Mouse (Mus musculus) lung, embryonic 14.5 days (tissue): Measurements from ENCODE around the gene Sprr1b. TPM values are rescaled to one million over a fixed set of nuclear protein-coding genes. Genes with fewer than 3 reads are reported as not detected.
"Not testable (repeated sequence)": the region's sequence is repeated elsewhere in the genome, so short reads cannot be mapped to it uniquely, and the experiment has no call there.

Experiments used
- ATAC-seq: fragments of 200-750 bp; cut with Nextera tagmentation; 2 replicates; pipeline ENCODE4 v1.8.0; 2017; ENCODE audit warnings: mild to moderate bottlenecking, moderate TSS enrichment, moderate library complexity; ENCODE audit not compliant: insufficient read depth
- DNase-seq: peaks from one replicate; pipeline ENCODE4 v3.0.0-alpha.2; 2015
- H3K27ac ChIP-seq: fragments of 300-500 bp; sonication (generic); 2 replicates; pipeline ENCODE4 v1.5.1; 2014; ENCODE audit warnings: low read depth, mild to moderate bottlenecking, moderate library complexity
- H3K27me3 ChIP-seq: fragments of 300-500 bp; sonication (generic); 2 replicates; pipeline ENCODE4 v1.6.1; 2014; ENCODE audit warnings: low read length, control low read depth; ENCODE audit not compliant: insufficient read depth
- H3K36me3 ChIP-seq: fragments of 300-500 bp; sonication (generic); 2 replicates; pipeline ENCODE4 v1.6.1; 2014; ENCODE audit warnings: control low read depth; ENCODE audit not compliant: insufficient read depth
- H3K4me1 ChIP-seq: fragments of 300-500 bp; sonication (generic); 2 replicates; pipeline ENCODE4 v1.6.1; 2014; ENCODE audit warnings: antibody characterized with exemption, control low read depth; ENCODE audit not compliant: insufficient read depth
- H3K4me2 ChIP-seq: fragments of 300-500 bp; sonication (generic); 2 replicates; pipeline ENCODE4 v1.6.1; 2014; ENCODE audit warnings: mild to moderate bottlenecking
- H3K4me3 ChIP-seq: fragments of 300-500 bp; sonication (generic); 2 replicates; pipeline ENCODE4 v1.5.1; 2014; ENCODE audit warnings: low read depth, low read length
- H3K9ac ChIP-seq: fragments of 300-500 bp; sonication (generic); 2 replicates; pipeline ENCODE4 v1.6.1; 2014
- H3K9me3 ChIP-seq: fragments of 300-500 bp; sonication (generic); 2 replicates; pipeline ENCODE4 v1.6.1; 2016; ENCODE audit warnings: low read depth, low read length, control low read depth
- CTCF ChIP-seq: IDR thresholded peaks from 2 replicates; pipeline ENCODE4 v1.5.1; 2016; ENCODE audit warnings: antibody characterized with exemption, low read depth
- WGBS: fragments of 180-500 bp; shearing (Covaris S2); extraction: QIAGEN DNeasy Blood & Tissue Kit; methylation state at CpG from one replicate; pipeline ENCODE4 v1.1.7; 2014; 5-methylcytosine and 5-hydroxymethylcytosine counted together
- polyA plus RNA-seq: library from polyadenylated mRNA; unstranded; fragments of >200 nt; fragmentation: Nextera tagmentation; extraction: Ambion mirVana; gene quantifications from 2 replicates; pipeline ENCODE4 v1.2.1, GENCODE M21; 2014

The Sprr1b gene
- not detected in 2 replicates for polyA plus RNA-seq

GRCm38 (mm10) chr3:92438689-92439088 is at the start of gene Sprr1b:
Sprr1b (minus strand) TSS chr3:92438789.
- H3K4me3 ChIP-seq, result no peak within 1 kb of the TSS
- no peak within 1 kb of the TSS for H3K9ac ChIP-seq
- DNase-seq (no peak), ATAC-seq (no peak)
- no peaks in the 10 kb centered on the region for H3K9me3 ChIP-seq
- H3K36me3 ChIP-seq, result no peaks in the 10 kb centered on the region
- no peaks in the 10 kb centered on the region for H3K27me3 ChIP-seq
- no peaks in the 10 kb centered on the region for H3K4me1 ChIP-seq
- no peak within 1 kb of the TSS for H3K4me2 ChIP-seq
- no peak for TF ChIP-seq CTCF
- 90% methylated on average over 3 of the region's 3 CpGs for WGBS
- no peak within 1 kb of the TSS for H3K27ac ChIP-seq

GRCm38 (mm10) chr3:92486307-92486706 is 47.7 kb upstream of the Sprr1b start:
- Histone ChIP-seq H3K9ac (no peak overlapping the region), H3K27ac (no peak overlapping the region; the same call in 1 of the 2 replicates), H3K4me1 (no peaks in the 10 kb centered on the region), H3K9me3 (no peaks in the 10 kb centered on the region), H3K4me3 (no peak overlapping the region), H3K36me3 (no peaks in the 10 kb centered on the region), H3K27me3 (no peaks in the 10 kb centered on the region), H3K4me2 (no peak overlapping the region)
- no peak for ATAC-seq
- WGBS, result 21% methylated on average over 1 of the region's 1 CpGs
- TF ChIP-seq CTCF, result no peak
- peak; percentile 32 for DNase-seq

- H3K9ac ChIP-seq, result no peak within 1 kb of the TSS
- DNase-seq (no peak), ATAC-seq (no peak)
- H3K9me3 ChIP-seq, result no peaks in the 10 kb centered on the region
- no peaks in the 10 kb centered on the region for H3K36me3 ChIP-seq
- H3K4me3 ChIP-seq, result no peak within 1 kb of the TSS
- H3K27me3 ChIP-seq, result no peaks in the 10 kb centered on the region
- TF ChIP-seq CTCF, result no peak
- H3K4me2 ChIP-seq, result no peak within 1 kb of the TSS
- H3K4me1 ChIP-seq, result no peaks in the 10 kb centered on the region
- no peak within 1 kb of the TSS; the same call in 1 of the 2 replicates for H3K27ac ChIP-seq
Observed at GRCm38 (mm10) chr3:92485863-92486262, 47.3 kb upstream of the Sprr1b start, which contains the start of gene Sprr1a. Sprr1a (minus strand) TSS chr3:92485895.

DNA sequence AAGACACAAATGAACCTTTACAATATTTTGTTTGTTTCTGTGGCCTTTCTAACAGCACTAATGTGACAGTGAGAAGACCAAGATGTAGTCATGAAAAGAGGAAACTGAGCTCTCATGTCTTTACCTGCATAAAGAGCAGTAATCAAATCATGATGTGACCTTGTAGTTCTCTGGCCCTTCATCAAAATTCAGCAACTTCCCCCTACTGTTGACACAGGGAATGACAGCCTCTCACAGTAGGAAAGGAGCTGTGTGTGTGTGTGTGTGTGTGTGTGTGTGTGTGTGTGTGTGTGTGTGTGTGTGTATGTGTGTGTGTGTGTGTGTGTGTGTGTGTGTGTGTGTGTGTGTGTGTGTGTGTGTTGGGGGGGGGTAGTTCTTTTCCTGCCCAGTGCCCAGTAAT is 42.7 kb upstream of the Sprr1b start:
- H3K9me3 ChIP-seq, H3K4me2 ChIP-seq, DNase-seq, H3K27me3 ChIP-seq, H3K9ac ChIP-seq, H3K4me3 ChIP-seq, ATAC-seq, H3K36me3 ChIP-seq, H3K4me1 ChIP-seq, H3K27ac ChIP-seq: not testable (repeated sequence)
- peak; percentile 47 for TF ChIP-seq CTCF

DNA sequence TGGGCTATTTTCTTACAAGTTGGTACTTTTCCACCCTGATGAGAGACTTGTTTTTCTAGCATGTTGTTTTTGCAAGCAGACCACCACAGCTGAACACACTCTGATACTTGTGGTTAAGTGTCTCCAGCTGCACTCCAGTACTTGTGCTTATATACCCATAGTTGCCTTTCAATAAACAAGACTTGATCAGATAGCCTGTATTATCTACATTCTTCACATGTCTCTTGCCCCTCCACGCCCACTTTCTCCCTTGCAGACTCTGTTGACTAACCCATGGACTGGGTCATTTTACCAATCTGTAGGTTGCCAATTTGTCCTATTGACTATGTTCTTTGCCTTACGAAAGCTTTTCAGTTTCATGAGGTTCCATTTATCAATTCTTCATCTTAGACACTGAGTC is 31.5 kb upstream of the Sprr1b start:
- TF ChIP-seq CTCF, result no peak
- Histone ChIP-seq H3K4me1 (no peaks in the 10 kb centered on the region), H3K4me3 (no peak overlapping the region), H3K36me3 (no peaks in the 10 kb centered on the region), H3K27ac (no peak overlapping the region), H3K9ac (no peak overlapping the region), H3K9me3 (no peaks in the 10 kb centered on the region), H3K27me3 (no peaks in the 10 kb centered on the region), H3K4me2 (no peak overlapping the region)
- ATAC-seq (no peak), DNase-seq (no peak)
- WGBS, result 76% methylated on average over 2 of the region's 2 CpGs

DNA sequence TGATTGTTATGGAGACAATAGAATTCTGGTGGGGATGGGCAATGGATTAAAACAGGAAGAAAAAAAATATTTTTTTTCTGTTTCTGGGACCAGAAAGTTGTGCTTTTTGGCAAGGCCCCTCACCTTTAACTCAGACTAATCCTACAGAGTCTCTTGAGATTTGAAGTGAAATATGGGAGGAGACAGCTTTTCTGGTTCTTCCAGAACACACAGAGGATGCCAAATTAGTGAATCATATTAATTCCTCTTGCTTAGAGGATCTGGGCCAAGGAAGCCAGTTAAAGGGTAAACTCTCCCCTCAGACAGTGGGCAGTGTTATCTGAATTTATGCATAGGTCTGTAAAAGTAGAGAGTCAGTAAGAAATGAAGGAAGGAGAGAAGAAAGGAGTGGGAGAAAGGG is 28.8 kb upstream of the Sprr1b start:
- no peaks in the 10 kb centered on the region for H3K4me1 ChIP-seq
- ATAC-seq (no peak), DNase-seq (no peak)
- no peaks in the 10 kb centered on the region for H3K9me3 ChIP-seq
- no peak overlapping the region for H3K4me2 ChIP-seq
- no peak overlapping the region for H3K9ac ChIP-seq
- no peak overlapping the region for H3K27ac ChIP-seq
- no peaks in the 10 kb centered on the region for H3K27me3 ChIP-seq
- no peak overlapping the region for H3K4me3 ChIP-seq
- no peak for TF ChIP-seq CTCF
- H3K36me3 ChIP-seq, result no peaks in the 10 kb centered on the region

DNA sequence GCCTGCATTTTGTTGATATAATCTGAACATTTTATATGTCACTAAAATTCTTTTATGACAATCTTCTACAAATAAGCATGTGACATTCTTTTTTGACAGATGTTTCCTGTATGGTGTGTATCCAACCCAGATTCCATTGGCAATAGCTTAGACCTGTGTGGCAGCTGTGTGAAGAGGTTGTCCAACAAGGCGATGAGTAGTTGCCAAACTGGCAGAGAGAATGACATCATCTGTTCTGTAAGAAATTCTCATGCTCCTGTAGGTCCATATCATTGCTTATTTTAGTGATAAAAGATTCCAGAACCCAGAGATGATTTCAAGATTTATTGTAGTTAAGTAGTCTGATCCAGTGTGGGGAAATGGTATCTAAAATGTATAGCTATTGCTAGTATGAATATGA is 28.0 kb upstream of the Sprr1b start:
- TF ChIP-seq CTCF, result no peak
- no peak overlapping the region for H3K27ac ChIP-seq
- H3K9me3 ChIP-seq, result no peaks in the 10 kb centered on the region
- no peak overlapping the region for H3K4me3 ChIP-seq
- ATAC-seq (no peak), DNase-seq (no peak)
- no peaks in the 10 kb centered on the region for H3K36me3 ChIP-seq
- H3K27me3 ChIP-seq, result no peaks in the 10 kb centered on the region
- H3K4me1 ChIP-seq, result no peaks in the 10 kb centered on the region
- H3K9ac ChIP-seq, result no peak overlapping the region
- H3K4me2 ChIP-seq, result no peak overlapping the region
- 45% methylated on average over 1 of the region's 1 CpGs for WGBS

DNA sequence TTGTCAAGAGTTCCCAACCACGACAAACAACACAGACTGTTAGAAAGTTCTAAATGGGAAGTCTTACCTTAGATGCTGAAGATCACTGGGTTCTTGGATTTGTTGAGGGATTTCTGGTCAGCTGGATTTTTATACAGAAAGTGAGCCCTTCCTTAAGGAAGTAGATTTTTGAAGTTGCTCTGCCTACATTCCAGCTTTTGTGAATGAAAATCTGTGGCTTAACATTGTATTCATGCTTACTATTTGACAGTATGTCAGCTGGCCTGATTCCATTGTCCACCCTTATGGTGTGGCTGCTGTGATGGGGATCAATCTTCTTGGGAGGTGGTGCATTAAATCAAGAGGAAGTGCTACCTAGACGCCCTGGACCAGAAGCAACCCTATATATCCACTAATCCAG is 20.0 kb upstream of the Sprr1b start, which contains the start of gene Sprr3:
Gene Sprr3, minus strand, starts transcription at position 101 of the 400 bp plus-strand sequence.
- DNase-seq (no peak), ATAC-seq (no peak)
- 61% methylated on average over 2 of the region's 2 CpGs for WGBS
- TF ChIP-seq CTCF, result no peak
- no peaks in the 10 kb centered on the region for H3K27me3 ChIP-seq
- no peak within 1 kb of the TSS for H3K27ac ChIP-seq
- H3K36me3 ChIP-seq, result no peaks in the 10 kb centered on the region
- no peak within 1 kb of the TSS for H3K4me2 ChIP-seq
- H3K9me3 ChIP-seq, result no peaks in the 10 kb centered on the region
- H3K4me3 ChIP-seq, result no peak within 1 kb of the TSS
- no peak within 1 kb of the TSS for H3K9ac ChIP-seq
- H3K4me1 ChIP-seq, result no peaks in the 10 kb centered on the region
